Mouse (Mus musculus): ENCODE results near the gene Tmigd3. TPM values are rescaled to one million over a fixed set of nuclear protein-coding genes. Genes with fewer than 3 reads are reported as not detected.

Tmigd3 gene
- polyA plus RNA-seq, 1 experiment from 2014 or later = 0.24 TPM

DNA sequence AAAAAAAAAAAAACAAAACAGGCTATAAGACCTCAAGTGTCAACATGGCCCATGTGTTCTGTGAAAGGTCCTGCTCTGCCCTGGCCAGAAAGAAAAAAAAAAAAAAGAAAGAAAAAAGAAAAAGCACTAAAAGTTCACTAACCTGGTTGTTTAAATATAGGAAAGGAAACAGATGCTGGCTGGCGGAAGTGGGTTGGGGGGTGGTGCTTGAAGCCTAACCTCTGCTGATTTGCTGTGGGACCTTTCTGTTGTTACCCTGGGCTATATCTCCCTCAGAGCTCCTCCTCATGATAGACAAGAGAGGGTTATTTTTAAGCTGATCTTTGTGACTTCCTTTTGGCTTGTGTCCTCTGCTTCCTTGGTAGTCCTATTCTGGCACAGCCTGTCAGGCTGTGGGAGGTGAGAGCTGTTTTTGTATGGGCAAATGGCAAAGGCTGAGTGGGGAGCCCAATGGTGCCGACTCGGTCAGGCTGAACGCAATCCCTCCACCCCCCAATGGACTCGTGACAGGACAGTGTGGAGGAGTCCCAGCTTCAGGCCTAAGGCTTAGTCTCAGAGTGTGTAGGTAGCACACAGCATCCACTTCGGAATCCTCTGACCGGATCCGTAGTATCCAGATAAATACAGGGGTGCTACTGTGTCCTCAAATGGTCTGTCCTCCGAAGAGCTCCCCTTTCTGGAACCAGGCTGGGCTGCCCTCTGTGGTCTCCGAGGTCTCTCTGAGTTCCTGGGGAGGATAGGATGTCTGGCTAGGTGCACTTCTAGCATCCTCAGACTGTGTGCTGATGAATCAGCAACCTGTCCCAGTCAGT, 21.3 kb downstream of the Tmigd3 start:
- peak overlapping the region; percentile 50 for H3K4me2 ChIP-seq
- H3K4me3 ChIP-seq (replicated peaks) = 0 out of 2 replicates have a peak overlapping the region, but pooled peaks have one; percentile 8
- ATAC-seq (ENCODE audit: insufficient read depth) = peak; percentile 23
- H3K27me3 ChIP-seq = peaks cover 9% of the 10 kb centered on the region
- peaks cover 45% of the 10 kb centered on the region for H3K4me1 ChIP-seq (replicated peaks)
- no peak overlapping the region for H3K9ac ChIP-seq
- H3K9me3 ChIP-seq (replicated peaks) = no peaks in the 10 kb centered on the region
- WGBS (ENCODE audit: insufficient replicate concordance) = 17% methylated on average over 10 of the region's 10 CpGs
- H3K36me3 ChIP-seq (replicated peaks) = no peaks in the 10 kb centered on the region
- peak overlapping the region; percentile 69 for H3K27ac ChIP-seq (replicated peaks)

DNA sequence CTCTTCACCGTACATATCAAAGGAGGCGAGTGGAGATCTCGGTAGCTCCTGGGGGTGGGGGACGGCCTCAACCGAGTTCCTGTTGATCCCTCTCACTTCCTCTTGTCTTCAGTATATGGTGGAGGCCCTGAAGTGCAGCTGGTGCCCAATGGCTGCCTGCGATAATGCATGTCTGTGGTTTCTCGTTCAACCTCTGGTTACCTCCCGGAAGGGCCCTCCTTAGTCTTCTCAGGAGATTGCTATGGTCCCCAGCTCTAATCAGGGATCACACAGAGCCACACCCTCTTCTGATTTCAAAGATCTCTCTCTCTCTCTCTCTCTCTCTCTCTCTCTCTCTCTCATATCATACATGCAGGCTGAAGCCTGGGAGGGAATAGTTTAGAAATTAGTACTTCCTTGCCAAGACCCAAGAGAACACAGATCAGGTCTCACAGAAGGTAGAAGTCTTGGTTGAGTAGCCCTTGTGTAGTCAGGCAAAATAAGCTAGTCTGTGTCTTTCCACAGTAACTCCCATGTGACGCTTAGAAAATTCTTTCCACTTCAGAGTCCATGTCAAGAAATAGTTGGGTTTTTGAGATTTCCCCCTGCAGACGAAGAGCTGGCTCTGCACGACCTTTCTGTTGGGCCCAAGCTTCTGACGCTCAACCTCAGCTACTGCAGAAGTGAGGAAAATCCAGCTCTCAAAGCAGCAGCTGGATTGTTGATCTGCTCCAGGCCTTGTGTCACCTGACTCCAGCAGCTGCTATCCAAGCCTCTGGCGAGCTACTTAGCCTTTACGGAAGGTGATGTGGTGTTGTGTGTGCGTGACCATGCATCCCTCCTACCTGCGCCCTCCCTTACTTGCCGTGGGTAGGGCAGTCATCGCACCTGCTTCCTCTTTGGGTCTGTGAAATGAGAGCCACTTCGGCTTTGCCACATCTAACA, 22.1 kb downstream of the Tmigd3 start:
- 20% methylated on average over 19 of the region's 19 CpGs for WGBS (ENCODE audit: insufficient replicate concordance)
- peaks cover 9% of the 10 kb centered on the region for H3K27me3 ChIP-seq
- H3K27ac ChIP-seq (replicated peaks) = peak overlapping the region; percentile 69
- peak; percentile 66 for ATAC-seq (ENCODE audit: insufficient read depth)
- H3K9me3 ChIP-seq (replicated peaks) = no peaks in the 10 kb centered on the region
- H3K36me3 ChIP-seq (replicated peaks) = no peaks in the 10 kb centered on the region
- H3K4me2 ChIP-seq = peak overlapping the region; percentile 50
- no peak overlapping the region for H3K9ac ChIP-seq
- H3K4me1 ChIP-seq (replicated peaks) = peaks cover 45% of the 10 kb centered on the region
- H3K4me3 ChIP-seq (replicated peaks) = 0 out of 2 replicates have a peak overlapping the region, but pooled peaks have one; percentile 8

DNA sequence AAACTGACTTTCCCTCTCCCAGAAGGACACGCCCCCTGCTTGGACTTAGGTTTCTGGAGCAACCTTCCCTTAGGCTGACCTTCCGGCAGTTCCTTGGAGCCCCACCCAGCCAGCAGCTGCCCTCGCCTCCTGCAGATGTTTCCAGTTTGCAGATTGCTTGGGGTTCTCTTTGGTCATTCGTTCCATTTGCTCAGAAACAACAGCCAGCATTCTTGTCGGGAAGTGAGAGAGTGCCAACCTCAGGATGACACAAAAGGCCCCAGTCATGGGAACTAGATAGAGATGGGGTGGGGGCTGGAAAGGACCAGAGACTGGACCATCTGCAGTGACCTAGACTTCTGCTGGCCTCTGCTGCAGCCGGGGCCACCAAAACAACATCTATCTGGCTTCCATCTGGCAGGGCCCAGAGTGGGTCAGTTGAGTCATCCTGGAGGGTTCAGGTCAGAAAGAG, 23.3 kb downstream of the Tmigd3 start:
- no peak for ATAC-seq (ENCODE audit: insufficient read depth)
- peaks cover 45% of the 10 kb centered on the region for H3K4me1 ChIP-seq (replicated peaks)
- WGBS (ENCODE audit: insufficient replicate concordance) = 31% methylated on average over 6 of the region's 6 CpGs
- H3K27me3 ChIP-seq = peaks cover 9% of the 10 kb centered on the region
- no peaks in the 10 kb centered on the region for H3K36me3 ChIP-seq (replicated peaks)
- no peak overlapping the region for H3K9ac ChIP-seq
- H3K27ac ChIP-seq (replicated peaks) = peak overlapping the region; percentile 35
- H3K4me3 ChIP-seq (replicated peaks) = no peak overlapping the region
- H3K4me2 ChIP-seq = peak overlapping the region; percentile 58; the same call in 1 of the 2 replicates
- no peaks in the 10 kb centered on the region for H3K9me3 ChIP-seq (replicated peaks)

DNA sequence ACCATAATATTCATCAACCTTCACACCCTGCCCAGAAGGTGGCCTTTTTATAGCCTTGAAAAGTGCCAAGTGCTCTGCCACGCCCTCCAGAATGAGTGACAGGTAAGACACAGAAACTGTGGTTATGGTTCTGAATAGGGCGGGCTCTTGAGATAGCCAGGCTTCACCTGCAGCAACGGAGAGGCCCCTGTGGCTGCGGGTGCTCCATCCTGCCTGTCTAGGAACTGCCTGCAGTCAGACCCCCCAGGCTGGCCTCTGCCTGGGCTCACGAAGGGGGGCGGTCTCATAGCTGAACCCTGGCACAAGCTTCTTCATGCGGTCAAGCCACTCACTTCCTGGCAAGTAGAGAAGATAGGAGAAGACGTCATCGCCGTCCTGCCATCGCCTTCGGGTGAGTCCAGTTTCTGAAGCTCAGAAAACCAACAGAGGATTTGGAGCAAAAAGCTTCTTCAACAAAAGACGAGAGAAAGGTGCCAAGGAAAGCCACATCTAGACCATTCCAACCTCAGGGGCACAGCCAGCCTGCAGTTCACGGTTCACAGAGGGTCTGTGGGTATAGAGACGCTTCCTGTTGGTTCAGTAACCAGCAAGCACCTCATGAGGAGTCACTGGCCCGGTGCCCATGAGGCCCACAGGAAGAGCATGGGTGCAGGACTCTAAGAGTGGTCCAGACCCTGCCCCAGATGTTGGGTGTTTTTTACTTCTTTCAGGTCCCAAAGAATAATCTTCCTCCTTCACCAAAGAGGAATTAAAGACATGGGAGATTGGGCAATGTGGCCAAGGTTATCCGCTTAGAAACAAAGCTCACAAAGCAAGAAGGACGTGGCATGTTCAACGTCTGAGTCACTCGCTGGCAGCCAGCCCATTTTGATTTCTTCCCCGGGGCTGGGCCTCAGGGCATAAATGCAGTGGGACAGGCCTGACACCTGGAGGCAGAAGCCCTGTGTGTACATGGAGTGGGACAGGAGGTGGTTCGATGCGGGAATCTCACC, 24.2 kb downstream of the Tmigd3 start:
- no peaks in the 10 kb centered on the region for H3K36me3 ChIP-seq (replicated peaks)
- WGBS (ENCODE audit: insufficient replicate concordance) = 10% methylated on average over 23 of the region's 23 CpGs
- H3K9ac ChIP-seq = no peak overlapping the region
- H3K4me1 ChIP-seq (replicated peaks) = peaks cover 53% of the 10 kb centered on the region
- no peak overlapping the region for H3K4me3 ChIP-seq (replicated peaks)
- peak overlapping the region; percentile 35 for H3K27ac ChIP-seq (replicated peaks)
- H3K9me3 ChIP-seq (replicated peaks) = no peaks in the 10 kb centered on the region
- H3K27me3 ChIP-seq = peaks cover 9% of the 10 kb centered on the region
- peak; percentile 26; the same call in 1 of the 2 replicates for ATAC-seq (ENCODE audit: insufficient read depth)
- H3K4me2 ChIP-seq = peak overlapping the region; percentile 58

DNA sequence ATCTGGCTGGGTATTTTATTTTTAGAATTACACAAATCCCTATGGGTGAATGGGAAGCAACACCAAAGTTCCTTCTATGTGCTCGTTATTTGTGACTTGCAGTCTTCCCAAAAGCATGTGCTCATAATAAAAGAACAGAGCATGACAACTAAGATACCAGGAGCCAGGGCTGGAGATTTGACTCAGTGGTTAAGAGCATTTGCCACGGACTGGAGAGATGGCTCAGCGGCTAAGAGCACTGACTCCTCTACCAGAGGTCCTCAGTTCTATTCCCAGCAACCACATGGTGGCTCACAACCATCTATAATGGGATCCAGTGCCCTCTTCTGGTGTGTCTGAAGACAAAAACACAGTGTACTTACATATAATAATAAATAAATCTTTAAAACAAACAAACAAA, 26.1 kb downstream of the Tmigd3 start:
- 73% methylated on average over 3 of the region's 3 CpGs for WGBS (ENCODE audit: insufficient replicate concordance)
- Histone ChIP-seq H3K9ac (no peak overlapping the region), H3K36me3 (replicated peaks) (no peaks in the 10 kb centered on the region), H3K4me2 (no peak overlapping the region), H3K27ac (replicated peaks) (no peak overlapping the region), H3K4me1 (replicated peaks) (peaks cover 46% of the 10 kb centered on the region), H3K4me3 (replicated peaks) (no peak overlapping the region), H3K9me3 (replicated peaks) (no peaks in the 10 kb centered on the region), H3K27me3 (peaks cover 9% of the 10 kb centered on the region)
- no peak for ATAC-seq (ENCODE audit: insufficient read depth)

DNA sequence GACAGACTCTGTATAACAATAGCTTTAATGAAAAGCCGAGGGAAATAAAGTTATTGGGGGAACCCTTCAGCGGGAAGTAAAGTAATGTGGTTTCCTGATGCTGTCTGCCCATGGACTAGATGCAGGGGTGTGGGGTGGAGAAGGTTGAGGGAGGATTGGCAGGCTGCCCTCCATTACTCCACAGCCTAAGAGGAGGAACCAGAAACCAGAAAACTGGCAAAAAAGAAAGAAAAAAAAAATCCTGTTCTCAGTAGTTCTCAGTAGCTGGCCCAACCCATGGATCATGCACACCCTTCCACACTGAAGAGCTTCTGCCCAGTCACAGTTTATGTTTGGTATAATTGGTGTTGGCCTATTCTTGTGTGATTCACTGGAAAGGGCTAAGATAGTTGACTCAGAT, 27.6 kb downstream of the Tmigd3 start:
- peaks cover 31% of the 10 kb centered on the region for H3K4me1 ChIP-seq (replicated peaks)
- no peak overlapping the region for H3K4me3 ChIP-seq (replicated peaks)
- H3K27ac ChIP-seq (replicated peaks) = no peak overlapping the region
- no peak overlapping the region for H3K4me2 ChIP-seq
- H3K36me3 ChIP-seq (replicated peaks) = no peaks in the 10 kb centered on the region
- WGBS (ENCODE audit: insufficient replicate concordance) = 19% methylated on average over 2 of the region's 2 CpGs
- peaks cover 9% of the 10 kb centered on the region for H3K27me3 ChIP-seq
- no peak for ATAC-seq (ENCODE audit: insufficient read depth)
- no peak overlapping the region for H3K9ac ChIP-seq
- no peaks in the 10 kb centered on the region for H3K9me3 ChIP-seq (replicated peaks)

DNA sequence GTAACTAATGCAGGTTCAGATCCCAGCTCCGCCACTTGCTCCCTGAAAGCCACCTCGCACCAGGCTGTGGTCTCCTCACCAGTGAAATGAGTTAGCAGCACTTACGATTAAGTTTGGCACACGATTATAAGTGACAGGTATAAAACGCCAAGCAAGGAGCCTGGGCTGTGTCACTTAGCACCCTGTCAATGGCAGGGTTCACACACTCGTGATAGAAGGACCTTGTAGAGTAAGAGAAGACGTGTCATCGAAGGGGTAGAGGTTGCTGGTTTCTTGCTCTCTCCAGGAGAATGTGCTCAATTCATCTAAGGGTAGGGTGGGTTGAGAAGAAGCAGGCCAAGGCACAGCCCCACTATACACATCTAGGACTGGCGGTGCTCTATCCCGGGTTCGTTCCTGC, 28.2 kb downstream of the Tmigd3 start:
- H3K27ac ChIP-seq (replicated peaks) = no peak overlapping the region
- 71% methylated on average over 11 of the region's 11 CpGs for WGBS (ENCODE audit: insufficient replicate concordance)
- no peak for ATAC-seq (ENCODE audit: insufficient read depth)
- no peaks in the 10 kb centered on the region for H3K36me3 ChIP-seq (replicated peaks)
- no peak overlapping the region for H3K4me2 ChIP-seq
- H3K9me3 ChIP-seq (replicated peaks) = no peaks in the 10 kb centered on the region
- H3K27me3 ChIP-seq = peaks cover 8% of the 10 kb centered on the region; the same call in 1 of the 2 replicates
- peaks cover 26% of the 10 kb centered on the region for H3K4me1 ChIP-seq (replicated peaks)
- H3K4me3 ChIP-seq (replicated peaks) = no peak overlapping the region
- no peak overlapping the region for H3K9ac ChIP-seq

DNA sequence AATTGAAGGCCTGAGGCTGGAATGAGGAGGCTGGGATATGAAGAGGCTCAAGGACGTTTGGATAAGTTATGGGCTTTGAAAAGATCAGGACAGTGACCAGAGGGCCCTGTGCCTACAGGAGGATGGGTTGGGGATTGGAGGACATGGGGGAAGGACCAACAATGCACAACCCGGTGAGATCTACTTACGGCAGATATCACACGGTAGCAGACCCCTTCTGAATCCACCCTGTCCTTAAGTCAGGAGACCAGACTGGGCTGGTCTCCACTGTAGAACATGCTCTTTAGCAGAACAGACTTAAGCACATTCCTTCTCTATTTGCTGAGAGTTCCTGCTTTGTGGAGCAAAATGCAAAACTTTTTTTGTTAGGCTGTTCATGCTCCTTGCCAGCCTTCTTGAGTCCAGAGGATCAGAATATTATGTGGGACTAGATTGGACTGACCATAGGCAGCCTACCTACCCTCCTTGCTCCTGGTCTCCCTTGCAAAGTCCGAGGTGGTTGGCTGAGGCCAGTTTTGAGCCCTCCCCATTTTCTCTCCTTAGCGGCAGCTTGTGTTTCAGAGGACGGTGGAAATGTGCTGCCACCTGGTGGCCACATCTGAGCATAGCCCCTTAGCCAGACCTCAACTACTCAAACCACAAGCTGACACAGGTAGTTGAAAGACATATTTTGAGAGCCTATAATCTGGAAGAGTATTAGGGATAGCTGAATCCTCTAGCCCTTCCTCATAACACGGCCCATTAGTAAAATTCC, 28.9 kb downstream of the Tmigd3 start:
- H3K36me3 ChIP-seq (replicated peaks) = no peaks in the 10 kb centered on the region
- peak; percentile 36 for ATAC-seq (ENCODE audit: insufficient read depth)
- H3K4me1 ChIP-seq (replicated peaks) = peaks cover 24% of the 10 kb centered on the region
- WGBS (ENCODE audit: insufficient replicate concordance) = 34% methylated on average over 8 of the region's 8 CpGs
- no peak overlapping the region for H3K4me3 ChIP-seq (replicated peaks)
- 0 out of 2 replicates have a peak, but pooled peaks cover 2% of the 10 kb centered on the region for H3K27me3 ChIP-seq
- H3K9ac ChIP-seq = no peak overlapping the region
- no peak overlapping the region for H3K27ac ChIP-seq (replicated peaks)
- no peak overlapping the region for H3K4me2 ChIP-seq
- no peaks in the 10 kb centered on the region for H3K9me3 ChIP-seq (replicated peaks)

DNA sequence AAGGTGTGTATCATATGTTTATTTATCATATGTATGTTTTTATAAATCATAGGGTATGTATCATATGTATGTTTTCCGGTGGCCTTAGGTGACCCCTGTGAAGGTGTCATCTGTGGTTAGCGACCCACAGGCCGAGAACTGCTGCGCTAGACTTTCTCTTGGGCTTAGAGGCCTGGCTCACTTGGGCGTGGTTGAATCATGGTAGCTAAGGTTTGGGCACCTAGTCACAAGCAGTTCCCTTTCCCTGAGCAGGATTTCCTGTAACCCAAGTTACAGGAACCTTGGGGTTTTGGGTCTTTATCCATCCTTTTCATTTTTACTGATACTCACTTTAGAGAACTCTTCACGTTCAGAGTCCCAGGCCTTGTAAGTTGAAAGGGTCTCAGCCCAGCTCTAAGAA, 29.6 kb downstream of the Tmigd3 start:
- H3K9ac ChIP-seq = no peak overlapping the region
- H3K4me2 ChIP-seq = no peak overlapping the region
- 54% methylated on average over 6 of the region's 6 CpGs for WGBS (ENCODE audit: insufficient replicate concordance)
- H3K36me3 ChIP-seq (replicated peaks) = no peaks in the 10 kb centered on the region
- no peak for ATAC-seq (ENCODE audit: insufficient read depth)
- H3K27ac ChIP-seq (replicated peaks) = 0 out of 2 replicates have a peak overlapping the region, but pooled peaks have one; percentile 3
- H3K27me3 ChIP-seq = no peaks in the 10 kb centered on the region
- peaks cover 23% of the 10 kb centered on the region for H3K4me1 ChIP-seq (replicated peaks)
- no peaks in the 10 kb centered on the region for H3K9me3 ChIP-seq (replicated peaks)
- H3K4me3 ChIP-seq (replicated peaks) = no peak overlapping the region

DNA sequence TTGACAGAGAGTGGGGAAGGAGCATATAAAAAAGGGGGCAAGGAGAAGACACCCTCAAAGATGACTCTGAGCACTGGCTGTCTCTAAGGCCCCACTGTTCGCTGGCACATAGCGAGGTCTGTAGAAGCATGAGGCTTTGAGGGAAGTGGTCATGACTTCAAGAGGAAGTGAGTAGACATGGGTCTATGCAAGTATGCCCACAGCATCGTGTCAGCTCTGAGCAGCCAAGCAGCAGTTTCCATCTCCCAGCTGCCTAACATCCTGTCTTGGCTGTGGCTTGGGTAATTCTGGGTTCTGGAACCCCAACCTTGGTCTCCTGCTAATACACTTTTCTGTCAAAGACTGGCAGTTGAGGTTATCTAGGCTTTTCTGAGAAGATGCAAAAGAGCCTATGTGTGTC, 30.0 kb downstream of the Tmigd3 start:
- ATAC-seq (ENCODE audit: insufficient read depth) = peak; percentile 14; the same call in 1 of the 2 replicates
- 33% methylated on average over 3 of the region's 3 CpGs for WGBS (ENCODE audit: insufficient replicate concordance)
- Histone ChIP-seq H3K4me1 (replicated peaks) (peaks cover 19% of the 10 kb centered on the region), H3K9ac (no peak overlapping the region), H3K4me2 (no peak overlapping the region), H3K36me3 (replicated peaks) (no peaks in the 10 kb centered on the region), H3K4me3 (replicated peaks) (no peak overlapping the region), H3K9me3 (replicated peaks) (no peaks in the 10 kb centered on the region), H3K27me3 (no peaks in the 10 kb centered on the region), H3K27ac (replicated peaks) (peak overlapping the region; percentile 3; the same call in 1 of the 2 replicates)
